Mouse (Mus musculus) heart, embryonic 15.5 days (tissue): ENCODE measurements at regions not wholly inside any gene's neighbourhood (a gene's known extent, or its start where the extent isn't known, plus 50 kb on each side); places are given as distances from the start of the nearest gene placed in this dataset.

Experiments used
- ATAC-seq: fragments of 200-750 bp; cut with Nextera tagmentation; replicated peaks from 2 replicates; pipeline ENCODE4 v1.8.0; 2017; ENCODE audit warnings: low read depth, moderate TSS enrichment; ENCODE audit not compliant: insufficient number of reproducible peaks, insufficient read depth, low FRiP score
- H3K27ac ChIP-seq: fragments of 300-500 bp; sonication (generic); 2 replicates; pipeline ENCODE4 v1.5.1; 2015; ENCODE audit warnings: mild to moderate bottlenecking, inconsistent platforms
- H3K27me3 ChIP-seq: fragments of 300-500 bp; sonication (generic); 2 replicates; pipeline ENCODE4 v1.6.1; 2015; ENCODE audit warnings: inconsistent platforms
- H3K36me3 ChIP-seq: fragments of 300-500 bp; sonication (generic); 2 replicates; pipeline ENCODE4 v1.6.1; 2015; ENCODE audit warnings: mild to moderate bottlenecking, inconsistent platforms
- H3K4me1 ChIP-seq: fragments of 300-500 bp; sonication (generic); replicated peaks from 2 replicates; pipeline ENCODE4 v1.6.1; 2015; ENCODE audit warnings: inconsistent platforms
- H3K4me2 ChIP-seq: fragments of 300-500 bp; sonication (generic); 2 replicates; pipeline ENCODE4 v1.6.1; 2015; ENCODE audit warnings: inconsistent platforms, mild to moderate bottlenecking, moderate library complexity
- H3K4me3 ChIP-seq: fragments of 300-500 bp; sonication (generic); 2 replicates; pipeline ENCODE4 v1.5.1; 2015; ENCODE audit warnings: mild to moderate bottlenecking, inconsistent platforms
- H3K9ac ChIP-seq: fragments of 300-500 bp; sonication (generic); 2 replicates; pipeline ENCODE4 v1.6.1; 2015; ENCODE audit warnings: mild to moderate bottlenecking, inconsistent platforms
- H3K9me3 ChIP-seq: fragments of 300-500 bp; sonication (generic); replicated peaks from 2 replicates; pipeline ENCODE4 v1.6.1; 2016; ENCODE audit warnings: inconsistent platforms
- WGBS: fragments of 180-500 bp; shearing (Covaris S2); methylation state at CpG from one replicate; pipeline ENCODE4 v1.1.7; 2015; ENCODE audit warnings: mixed read lengths; 5-methylcytosine and 5-hydroxymethylcytosine counted together

- Histone ChIP-seq H3K4me3 (no peak overlapping the region), H3K27me3 (no peaks in the 10 kb centered on the region), H3K9me3 (no peaks in the 10 kb centered on the region), H3K27ac (no peak overlapping the region), H3K4me2 (no peak overlapping the region), H3K4me1 (no peaks in the 10 kb centered on the region), H3K36me3 (no peaks in the 10 kb centered on the region), H3K9ac (no peak overlapping the region)
- WGBS: 83% methylated on average over 1 of the region's 1 CpGs
- no peak for ATAC-seq
Observed at GRCm38 (mm10) chr10:97965881-97966280, 239.3 kb upstream of the C030005K15Rik start.

- Histone ChIP-seq H3K4me1 (no peaks in the 10 kb centered on the region), H3K9ac (no peak overlapping the region), H3K9me3 (no peaks in the 10 kb centered on the region), H3K4me2 (no peak overlapping the region), H3K27me3 (no peaks in the 10 kb centered on the region), H3K36me3 (no peaks in the 10 kb centered on the region), H3K4me3 (no peak overlapping the region), H3K27ac (no peak overlapping the region)
- WGBS: 59% methylated on average over 2 of the region's 2 CpGs
- no peak for ATAC-seq
Observed at GRCm38 (mm10) chr10:97966931-97967330, 240.4 kb upstream of the C030005K15Rik start.

DNA sequence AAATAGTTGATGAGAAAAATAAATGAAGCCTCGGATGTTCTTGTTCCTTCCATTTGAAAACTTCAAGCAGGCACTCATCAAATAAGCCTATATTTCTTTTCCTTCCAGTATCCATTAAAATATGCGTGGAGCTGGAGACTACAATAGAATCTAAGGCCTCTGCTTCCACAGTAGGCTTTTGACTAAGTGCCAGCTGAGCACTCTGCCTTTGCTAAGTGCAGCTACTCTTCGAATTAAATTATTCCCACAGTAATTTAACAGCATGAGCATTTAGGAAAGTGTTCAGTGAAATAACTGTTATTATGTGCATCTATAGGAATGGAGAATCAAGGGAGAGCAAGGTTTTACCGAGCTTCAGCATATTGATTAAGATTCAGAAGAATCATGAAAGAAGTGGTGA, 280.5 kb upstream of the C030005K15Rik start:
- no peaks in the 10 kb centered on the region for H3K36me3 ChIP-seq
- no peak overlapping the region for H3K27ac ChIP-seq
- no peak for ATAC-seq
- H3K27me3 ChIP-seq: no peaks in the 10 kb centered on the region
- no peak overlapping the region for H3K4me3 ChIP-seq
- no peaks in the 10 kb centered on the region for H3K4me1 ChIP-seq
- no peaks in the 10 kb centered on the region for H3K9me3 ChIP-seq
- WGBS: 62% methylated on average over 4 of the region's 4 CpGs
- H3K4me2 ChIP-seq: no peak overlapping the region
- no peak overlapping the region for H3K9ac ChIP-seq

- Histone ChIP-seq H3K4me3 (no peak overlapping the region), H3K27me3 (no peaks in the 10 kb centered on the region), H3K9me3 (no peaks in the 10 kb centered on the region), H3K36me3 (no peaks in the 10 kb centered on the region), H3K27ac (no peak overlapping the region), H3K9ac (no peak overlapping the region), H3K4me2 (no peak overlapping the region), H3K4me1 (no peaks in the 10 kb centered on the region)
- WGBS: 35% methylated on average over 1 of the region's 1 CpGs
- no peak for ATAC-seq
Observed at GRCm38 (mm10) chr10:98008355-98008754, 281.8 kb upstream of the C030005K15Rik start.

GRCm38 (mm10) chr10:98012916-98013315, 286.4 kb upstream of the C030005K15Rik start:
- H3K4me3 ChIP-seq: no peak overlapping the region
- no peak for ATAC-seq
- H3K4me2 ChIP-seq: no peak overlapping the region
- no peak overlapping the region for H3K9ac ChIP-seq
- H3K27me3 ChIP-seq: no peaks in the 10 kb centered on the region
- no peaks in the 10 kb centered on the region for H3K36me3 ChIP-seq
- no peaks in the 10 kb centered on the region for H3K4me1 ChIP-seq
- H3K27ac ChIP-seq: no peak overlapping the region
- 73% methylated on average over 2 of the region's 2 CpGs for WGBS
- no peaks in the 10 kb centered on the region for H3K9me3 ChIP-seq

GRCm38 (mm10) chr10:98014985-98015902, 288.7 kb upstream of the C030005K15Rik start:
- no peaks in the 10 kb centered on the region for H3K9me3 ChIP-seq
- WGBS: 73% methylated on average over 10 of the region's 10 CpGs
- H3K4me3 ChIP-seq: no peak overlapping the region
- no peaks in the 10 kb centered on the region for H3K4me1 ChIP-seq
- H3K27ac ChIP-seq: no peak overlapping the region
- H3K9ac ChIP-seq: no peak overlapping the region
- H3K36me3 ChIP-seq: no peaks in the 10 kb centered on the region
- no peak for ATAC-seq
- H3K4me2 ChIP-seq: no peak overlapping the region
- no peaks in the 10 kb centered on the region for H3K27me3 ChIP-seq

GRCm38 (mm10) chr10:98016596-98017304, 290.2 kb upstream of the C030005K15Rik start:
- Histone ChIP-seq H3K9me3 (no peaks in the 10 kb centered on the region), H3K27ac (no peak overlapping the region), H3K4me2 (no peak overlapping the region), H3K4me1 (no peaks in the 10 kb centered on the region), H3K9ac (no peak overlapping the region), H3K36me3 (no peaks in the 10 kb centered on the region), H3K4me3 (no peak overlapping the region), H3K27me3 (no peaks in the 10 kb centered on the region)
- ATAC-seq: no peak
- WGBS: 73% methylated on average over 2 of the region's 2 CpGs

- no peaks in the 10 kb centered on the region for H3K9me3 ChIP-seq
- ATAC-seq: no peak
- 63% methylated on average over 8 of the region's 8 CpGs for WGBS
- H3K9ac ChIP-seq: no peak overlapping the region
- H3K27me3 ChIP-seq: no peaks in the 10 kb centered on the region
- H3K4me1 ChIP-seq: no peaks in the 10 kb centered on the region
- H3K4me3 ChIP-seq: no peak overlapping the region
- H3K4me2 ChIP-seq: no peak overlapping the region
- no peaks in the 10 kb centered on the region for H3K36me3 ChIP-seq
- no peak overlapping the region for H3K27ac ChIP-seq
Observed at GRCm38 (mm10) chr10:98029124-98029523, 302.6 kb upstream of the C030005K15Rik start.

DNA sequence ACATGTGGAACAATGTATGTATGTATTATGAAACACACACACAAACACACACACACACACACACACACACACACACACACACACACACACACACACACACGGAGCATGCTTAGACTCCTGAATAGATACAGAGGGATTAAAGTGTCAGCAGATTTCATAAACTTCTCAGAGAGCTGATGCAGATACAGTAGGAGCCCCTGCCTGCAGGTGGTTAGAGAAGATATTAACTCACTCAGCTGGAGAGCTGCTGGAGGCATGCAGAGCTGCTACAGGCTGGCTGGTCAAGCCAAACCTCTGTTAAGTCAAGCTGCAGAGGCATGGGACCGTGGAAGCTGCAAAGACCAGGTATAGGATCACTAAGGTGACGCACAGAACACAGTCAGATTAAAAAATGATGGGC, 303.1 kb upstream of the C030005K15Rik start:
- WGBS: 57% methylated on average over 3 of the region's 3 CpGs

GRCm38 (mm10) chr10:98032661-98033060, 306.1 kb upstream of the C030005K15Rik start:
- Histone ChIP-seq H3K4me3 (no peak overlapping the region), H3K4me1 (no peaks in the 10 kb centered on the region), H3K36me3 (no peaks in the 10 kb centered on the region), H3K27me3 (no peaks in the 10 kb centered on the region), H3K4me2 (no peak overlapping the region), H3K27ac (no peak overlapping the region), H3K9ac (no peak overlapping the region), H3K9me3 (no peaks in the 10 kb centered on the region)
- no peak for ATAC-seq
- WGBS: 86% methylated on average over 1 of the region's 1 CpGs

More for the DNA sequence above, 303.1 kb upstream of the C030005K15Rik start:
- no peak overlapping the region for H3K4me3 ChIP-seq
- H3K4me2 ChIP-seq: no peak overlapping the region
- no peaks in the 10 kb centered on the region for H3K9me3 ChIP-seq
- ATAC-seq: no peak
- H3K4me1 ChIP-seq: no peaks in the 10 kb centered on the region
- no peaks in the 10 kb centered on the region for H3K36me3 ChIP-seq
- H3K27ac ChIP-seq: no peak overlapping the region
- no peaks in the 10 kb centered on the region for H3K27me3 ChIP-seq
- no peak overlapping the region for H3K9ac ChIP-seq

- no peak for ATAC-seq
- 75% methylated on average over 4 of the region's 4 CpGs for WGBS
Observed at GRCm38 (mm10) chr10:98041766-98042165, 315.2 kb upstream of the C030005K15Rik start.

More at GRCm38 (mm10) chr10:98041766-98042165, 315.2 kb upstream of the C030005K15Rik start:
- H3K27ac ChIP-seq: no peak overlapping the region
- H3K36me3 ChIP-seq: no peaks in the 10 kb centered on the region
- H3K27me3 ChIP-seq: no peaks in the 10 kb centered on the region
- H3K9ac ChIP-seq: no peak overlapping the region
- H3K4me1 ChIP-seq: no peaks in the 10 kb centered on the region
- H3K9me3 ChIP-seq: no peaks in the 10 kb centered on the region
- H3K4me3 ChIP-seq: no peak overlapping the region
- no peak overlapping the region for H3K4me2 ChIP-seq
